Comparison of ENCODE assay signal across 8 mouse cellular contexts in genomic region chr11:88086737-88087627, GRCm38 (mm10). TPM values are rescaled to one million over a fixed set of nuclear protein-coding genes. Genes with fewer than 3 reads are reported as not detected.
A peak's percentile ranks its signal among the peaks of the same experiment; 100 is the strongest.
DNase-seq lines count a peak whose midpoint lies in the region; ATAC-seq and TF ChIP-seq lines count a peak whose summit lies in the region.

No protein-coding gene starts in this region.

- in situ Hi-C loops in CH12.LX (cut with MboI; ENCODE audit: low pct_ligation_motif_present, low pct_unique_long_range_greater_than_20kb, low sequenced_read_pairs) = no loop called here

- no peak for TF ChIP-seq RAD21 in CH12.LX (IDR thresholded peaks at IDR 0.05; ENCODE audit: low read depth, low read length)

- no peak overlapping the region for H3K4me3 ChIP-seq in CH12.LX (replicated peaks in 1 of 3; ENCODE audit: low read depth in 2 of 3, low read length in 2 of 3, poor library complexity in 1 of 3)
- H3K4me3 ChIP-seq in forebrain, embryonic 14.5 days (ENCODE audit: low read depth, low read length) = peak overlapping the region; percentile 19
- peak overlapping the region; percentile 28 for H3K4me3 ChIP-seq in liver, embryonic 13.5 days (replicated peaks)

- TF ChIP-seq POLR2A in CH12.LX (IDR thresholded peaks at IDR 0.05; ENCODE audit: low read depth, low read length) = no peak

- H3K27me3 ChIP-seq in CH12.LX (replicated peaks) = peaks cover 3% of the 10 kb centered on the region
- no peaks in the 10 kb centered on the region for H3K27me3 ChIP-seq in forebrain, embryonic 14.5 days (replicated peaks; ENCODE audit: control insufficient read depth, insufficient read depth, low read length)
- peaks cover 14% of the 10 kb centered on the region for H3K27me3 ChIP-seq in liver, embryonic 13.5 days
- H3K27me3 ChIP-seq in splenic B cell, adult 2 months (ENCODE audit: control insufficient read depth, insufficient read depth, low read length, poor library complexity, severe bottlenecking) = no peaks in the 10 kb centered on the region

- H3K36me3 ChIP-seq in CH12.LX (replicated peaks in 1 of 2; ENCODE audit: control insufficient read depth in 1 of 2, insufficient read depth in 1 of 2, low read length in 1 of 2) = peaks cover 7 to 25% of the 10 kb centered on the region in 2 experiments
- H3K36me3 ChIP-seq in forebrain, embryonic 14.5 days (ENCODE audit: control insufficient read depth, insufficient read depth, low read length) = peaks cover 31% of the 10 kb centered on the region
- H3K36me3 ChIP-seq in liver, embryonic 13.5 days = peaks cover 11% of the 10 kb centered on the region
- peaks cover 6% of the 10 kb centered on the region for H3K36me3 ChIP-seq in splenic B cell, adult 2 months (ENCODE audit: control insufficient read depth, insufficient read depth, low read length, poor library complexity, severe bottlenecking)

- no peaks in the 10 kb centered on the region for H3K79me2 ChIP-seq in CH12.LX (replicated peaks; ENCODE audit: control insufficient read depth, extremely low read depth, insufficient read depth, poor library complexity, severe bottlenecking)

- H3K9ac ChIP-seq in CH12.LX (ENCODE audit: insufficient read depth, low read depth) = no peak overlapping the region
- peak overlapping the region; percentile 51 for H3K9ac ChIP-seq in forebrain, embryonic 14.5 days (ENCODE audit: low read length)
- H3K9ac ChIP-seq in liver, embryonic 13.5 days = peak overlapping the region; percentile 15; the same call in 1 of the 2 replicates

- H3K4me1 ChIP-seq in CH12.LX (ENCODE audit: control insufficient read depth in 1 of 2, insufficient read depth in 2 of 2) = peaks cover 6 to 8% of the 10 kb centered on the region in 2 experiments; a peak in 3 of 4 replicates
- peaks cover 4% of the 10 kb centered on the region; the same call in 1 of the 2 replicates for H3K4me1 ChIP-seq in forebrain, embryonic 14.5 days (ENCODE audit: control insufficient read depth, insufficient read depth, low read length)
- peaks cover 17% of the 10 kb centered on the region for H3K4me1 ChIP-seq in liver, embryonic 13.5 days (replicated peaks)

- peaks cover 2% of the 10 kb centered on the region for H3K9me3 ChIP-seq in CH12.LX (replicated peaks; ENCODE audit: low read length)
- no peaks in the 10 kb centered on the region for H3K9me3 ChIP-seq in forebrain, embryonic 14.5 days (replicated peaks; ENCODE audit: control insufficient read depth, low read length)
- H3K9me3 ChIP-seq in liver, embryonic 13.5 days (replicated peaks) = no peaks in the 10 kb centered on the region

- no peak for TF ChIP-seq CTCF in CH12.LX (conservative IDR thresholded peaks at IDR 0.05 in 1 of 2, IDR thresholded peaks at IDR 0.05 in 1 of 2; ENCODE audit: low read depth in 2 of 2, low read length in 2 of 2)

- H3K27ac ChIP-seq in CH12.LX (ENCODE audit: insufficient read depth, low read depth) = no peak overlapping the region
- H3K27ac ChIP-seq in forebrain, embryonic 14.5 days (ENCODE audit: low read depth, low read length) = peak overlapping the region; percentile 71
- no peak overlapping the region for H3K27ac ChIP-seq in liver, embryonic 13.5 days

- peak overlapping the region; percentile 66 for H3K4me2 ChIP-seq in CH12.LX (ENCODE audit: insufficient read depth, low read depth, poor library complexity, severe bottlenecking)
- peak overlapping the region; percentile 61 for H3K4me2 ChIP-seq in forebrain, embryonic 14.5 days (ENCODE audit: low read length)
- peak overlapping the region; percentile 59 for H3K4me2 ChIP-seq in liver, embryonic 13.5 days

- no peak for TF ChIP-seq EP300 in CH12.LX (IDR thresholded peaks at IDR 0.05; ENCODE audit: low read length)

- intact Hi-C loops in heart, postnatal 10 days (cut with DNase I) = no loop called here

- ATAC-seq in forebrain, embryonic 14.5 days = peak; percentile 99
- ATAC-seq in liver, embryonic 13.5 days (ENCODE audit: low read depth) = peak; percentile 93

- dilution Hi-C loops in CH12.LX (cut with MboI; ENCODE audit: extremely low pct_ligation_motif_present, extremely low pct_unique_long_range_greater_than_20kb, low sequenced_read_pairs) = no loop called here

- DNase-seq in CH12.LX (ENCODE audit: extremely low read depth) = peak; percentile 63
- peak; percentile 92 for DNase-seq in cerebellum, adult 11 months
- peak; percentile 98 for DNase-seq in forebrain, embryonic 14.5 days (ENCODE audit: low spot score)
- peak; percentile 94 to 95 for DNase-seq in heart, postnatal 10 days
- DNase-seq in kidney, postnatal 36 days = peak; percentile 94 to 96
- DNase-seq in liver, embryonic 13.5 days = peak; percentile 73
- DNase-seq in natural killer cell, adult 2 months (ENCODE audit: low spot score in 2 of 2) = peak; percentile 59 to 63
- DNase-seq in splenic B cell, adult 2 months (ENCODE audit: low read depth, low spot score) = peak; percentile 75

- WGBS in forebrain, embryonic 14.5 days = 6% methylated on average over 25 of the region's 25 CpGs
- WGBS in liver, embryonic 13.5 days (ENCODE audit: insufficient replicate concordance) = 8% methylated on average over 25 of the region's 25 CpGs

TF ChIP-seq in CH12.LX, 34 proteins besides CTCF, POLR2A, EP300 and RAD21:
- TF ChIP-seq UBTF (IDR thresholded peaks at IDR 0.05; ENCODE audit: low read depth, low read length) = no peak
- no peak for TF ChIP-seq GABPA (IDR thresholded peaks at IDR 0.05; ENCODE audit: insufficient replicate concordance, low read depth, low read length)
- TF ChIP-seq CHD1 (IDR thresholded peaks at IDR 0.05; ENCODE audit: low read depth, low read length) = no peak
- no peak for TF ChIP-seq NELFE (IDR thresholded peaks at IDR 0.05; ENCODE audit: low read depth, low read length)
- no peak for TF ChIP-seq JUND (conservative IDR thresholded peaks at IDR 0.05; ENCODE audit: low read depth, low read length)
- TF ChIP-seq CHD2 (IDR thresholded peaks at IDR 0.05; ENCODE audit: low read length) = no peak

RNA-seq across cellular contexts. Expression of gene Cuedc1, which starts 10.9 kb away (rescaled TPM):
- 0.34 and 0.47 TPM in 2 replicates for total RNA-seq in CH12.LX (2012; rRNA removed)
- 0.18 and 0.20 TPM in 2 replicates for total RNA-seq in CH12.LX (2014; rRNA removed)
- polyA plus RNA-seq in CH12.LX (2012; ENCODE audit: insufficient read length, low read depth) = 0.51 and 0.76 TPM in 2 replicates
- polyA plus RNA-seq in forebrain, embryonic 14.5 days (2014; fragmentation: Nextera tagmentation; extraction: Ambion mirVana) = 13.0 and 18.6 TPM in 2 replicates
- total RNA-seq in heart, postnatal 10 days (2021) = 10 to 100 TPM; 45.6 to 48.4 TPM
- polyA plus RNA-seq in liver, embryonic 13.5 days (2015; fragmentation: Nextera tagmentation; extraction: Ambion mirVana) = 1.6 and 1.8 TPM in 2 replicates

RNA-seq across cellular contexts. Expression of gene Vezf1, which starts 18.9 kb away (rescaled TPM):
- total RNA-seq in CH12.LX (2012; rRNA removed) (5.6 and 7.4 TPM in 2 replicates), CH12.LX (2014; rRNA removed) (8.3 and 9.8 TPM in 2 replicates)
- polyA plus RNA-seq in CH12.LX (2012; ENCODE audit: insufficient read length, low read depth) = 10.1 and 11.4 TPM in 2 replicates
- 60.0 and 64.7 TPM in 2 replicates for polyA plus RNA-seq in forebrain, embryonic 14.5 days (2014; fragmentation: Nextera tagmentation; extraction: Ambion mirVana)
- total RNA-seq in heart, postnatal 10 days (2021) = 10 to 100 TPM; 44.9 to 45.7 TPM
- 7.6 and 10.4 TPM in 2 replicates for polyA plus RNA-seq in liver, embryonic 13.5 days (2015; fragmentation: Nextera tagmentation; extraction: Ambion mirVana)

RNA-seq across cellular contexts. Expression of gene Srsf1, which starts 39.8 kb away (rescaled TPM):
- total RNA-seq in CH12.LX (2012; rRNA removed) = 416 and 617 TPM in 2 replicates
- 812 and 852 TPM in 2 replicates for total RNA-seq in CH12.LX (2014; rRNA removed)
- polyA plus RNA-seq in CH12.LX (2012; ENCODE audit: insufficient read length, low read depth) = 705 and 730 TPM in 2 replicates
- 340 and 348 TPM in 2 replicates for polyA plus RNA-seq in forebrain, embryonic 14.5 days (2014; fragmentation: Nextera tagmentation; extraction: Ambion mirVana)
- total RNA-seq in heart, postnatal 10 days (2021) = 100 to 1,000 TPM; 156 to 160 TPM
- 157 and 209 TPM in 2 replicates for polyA plus RNA-seq in liver, embryonic 13.5 days (2015; fragmentation: Nextera tagmentation; extraction: Ambion mirVana)

Comparison
In these comparisons a context has a peak if more than half of its experiments do, and no peak if none do; other contexts are left out.
1. H3K4me3 ChIP-seq: peak in forebrain, embryonic 14.5 days (single experiment) and liver, embryonic 13.5 days (single experiment); none in CH12.LX (0 of 3).
2. Peak in every context shown above with its lines, with median percentiles within 50 percentile points of each other: DNase-seq and H3K4me2 ChIP-seq.